Mouse (Mus musculus) neural tube, embryonic 14.5 days (tissue): ENCODE measurements around the gene Nol7. TPM values are rescaled to one million over a fixed set of nuclear protein-coding genes. Genes with fewer than 3 reads are reported as not detected.

Experiments used
- ATAC-seq: fragments of 200-750 bp; cut with Nextera tagmentation; 2 replicates; pipeline ENCODE4 v1.8.0; 2017; ENCODE audit warnings: low read depth, mild to moderate bottlenecking, moderate TSS enrichment, moderate library complexity
- H3K27ac ChIP-seq: fragments of 300-500 bp; sonication (generic); 2 replicates; pipeline ENCODE4 v1.5.1; 2014; ENCODE audit warnings: low read depth, mild to moderate bottlenecking, control low read depth, low read length, moderate library complexity, mixed read lengths
- H3K27me3 ChIP-seq: fragments of 300-500 bp; sonication (generic); 2 replicates; pipeline ENCODE4 v1.6.1; 2014; ENCODE audit warnings: low read length; ENCODE audit not compliant: control insufficient read depth, insufficient read depth
- H3K36me3 ChIP-seq: fragments of 300-500 bp; sonication (generic); 2 replicates; pipeline ENCODE4 v1.6.1; 2014; ENCODE audit warnings: low read length, mixed read lengths; ENCODE audit not compliant: control insufficient read depth, insufficient read depth
- H3K4me1 ChIP-seq: fragments of 300-500 bp; sonication (generic); 2 replicates; pipeline ENCODE4 v1.6.1; 2014; ENCODE audit warnings: low read length; ENCODE audit not compliant: control insufficient read depth, insufficient read depth
- H3K4me2 ChIP-seq: fragments of 300-500 bp; sonication (generic); 2 replicates; pipeline ENCODE4 v1.6.1; 2014; ENCODE audit warnings: mild to moderate bottlenecking, low read depth, low read length, control low read depth
- H3K4me3 ChIP-seq: fragments of 300-500 bp; sonication (generic); 2 replicates; pipeline ENCODE4 v1.5.1; 2014; ENCODE audit warnings: low read depth, low read length, control low read depth, mixed read lengths
- H3K9ac ChIP-seq: fragments of 300-500 bp; sonication (generic); replicated peaks from 2 replicates; pipeline ENCODE4 v1.6.1; 2014; ENCODE audit warnings: low read depth, mild to moderate bottlenecking, control low read depth, low read length, mixed read lengths
- H3K9me3 ChIP-seq: fragments of 300-500 bp; sonication (generic); 2 replicates; pipeline ENCODE4 v1.6.1; 2016; ENCODE audit warnings: low read length; ENCODE audit not compliant: control insufficient read depth
- WGBS: fragments of 180-500 bp; shearing (Covaris S2); extraction: QIAGEN DNeasy Blood & Tissue Kit; methylation state at CpG from one replicate; pipeline ENCODE4 v1.1.7; 2014; 5-methylcytosine and 5-hydroxymethylcytosine counted together
- polyA plus RNA-seq: library from polyadenylated mRNA; unstranded; fragments of >200 nt; fragmentation: Nextera tagmentation; extraction: Ambion mirVana; gene quantifications from 2 replicates; pipeline ENCODE4 v1.2.1, GENCODE M21; 2014

The Nol7 gene
- polyA plus RNA-seq, 1 experiment from 2014 or later = 197 TPM

- no peak for ATAC-seq
- no peaks in the 10 kb centered on the region for H3K36me3 ChIP-seq
- H3K9ac ChIP-seq = no peak overlapping the region
- no peaks in the 10 kb centered on the region for H3K4me1 ChIP-seq
- no peak overlapping the region for H3K27ac ChIP-seq
- 94% methylated on average over 4 of the region's 4 CpGs for WGBS
- no peak overlapping the region for H3K4me2 ChIP-seq
- no peak overlapping the region for H3K4me3 ChIP-seq
- H3K9me3 ChIP-seq = no peaks in the 10 kb centered on the region
- no peaks in the 10 kb centered on the region for H3K27me3 ChIP-seq
These were observed 47.6 kb downstream of the Nol7 start for GRCm38 (mm10) chr13:43445754-43446153.

- ATAC-seq = no peak
- H3K9me3 ChIP-seq = no peaks in the 10 kb centered on the region
- no peaks in the 10 kb centered on the region for H3K36me3 ChIP-seq
- no peak overlapping the region for H3K9ac ChIP-seq
- H3K4me2 ChIP-seq = no peak overlapping the region
- H3K27ac ChIP-seq = no peak overlapping the region
- H3K4me3 ChIP-seq = no peak overlapping the region
- H3K27me3 ChIP-seq = no peaks in the 10 kb centered on the region
- H3K4me1 ChIP-seq = no peaks in the 10 kb centered on the region
- 85% methylated on average over 3 of the region's 3 CpGs for WGBS
These were observed 49.5 kb downstream of the Nol7 start for GRCm38 (mm10) chr13:43447721-43448120.

GRCm38 (mm10) chr13:43450686-43451085 lies 52.5 kb downstream of the Nol7 start:
- H3K4me3 ChIP-seq = no peak overlapping the region
- no peak overlapping the region for H3K27ac ChIP-seq
- peaks cover 6% of the 10 kb centered on the region; the same call in 1 of the 2 replicates for H3K4me1 ChIP-seq
- H3K36me3 ChIP-seq = no peaks in the 10 kb centered on the region
- no peaks in the 10 kb centered on the region for H3K27me3 ChIP-seq
- H3K4me2 ChIP-seq = no peak overlapping the region
- H3K9me3 ChIP-seq = no peaks in the 10 kb centered on the region
- no peak overlapping the region for H3K9ac ChIP-seq
- WGBS = 85% methylated on average over 3 of the region's 3 CpGs
- no peak for ATAC-seq

GRCm38 (mm10) chr13:43452177-43452576 lies 54.0 kb downstream of the Nol7 start:
- no peak for ATAC-seq
- H3K9me3 ChIP-seq = no peaks in the 10 kb centered on the region
- H3K27ac ChIP-seq = no peak overlapping the region
- no peak overlapping the region for H3K4me3 ChIP-seq
- H3K4me1 ChIP-seq = peaks cover 6% of the 10 kb centered on the region; the same call in 1 of the 2 replicates
- no peak overlapping the region for H3K9ac ChIP-seq
- no peaks in the 10 kb centered on the region for H3K36me3 ChIP-seq
- H3K27me3 ChIP-seq = no peaks in the 10 kb centered on the region
- WGBS = 83% methylated on average over 2 of the region's 2 CpGs
- no peak overlapping the region for H3K4me2 ChIP-seq

GRCm38 (mm10) chr13:43452843-43453605 lies 54.8 kb downstream of the Nol7 start:
- H3K4me2 ChIP-seq = no peak overlapping the region
- 21% methylated on average over 7 of the region's 7 CpGs for WGBS
- no peak overlapping the region for H3K4me3 ChIP-seq
- no peaks in the 10 kb centered on the region for H3K27me3 ChIP-seq
- no peak overlapping the region for H3K27ac ChIP-seq
- no peak overlapping the region for H3K9ac ChIP-seq
- H3K9me3 ChIP-seq = no peaks in the 10 kb centered on the region
- peaks cover 6% of the 10 kb centered on the region; the same call in 1 of the 2 replicates for H3K4me1 ChIP-seq
- no peaks in the 10 kb centered on the region for H3K36me3 ChIP-seq
- ATAC-seq = no peak

- H3K4me1 ChIP-seq = peaks cover 6% of the 10 kb centered on the region; the same call in 1 of the 2 replicates
- no peak overlapping the region for H3K4me2 ChIP-seq
- H3K9ac ChIP-seq = no peak overlapping the region
- no peaks in the 10 kb centered on the region for H3K27me3 ChIP-seq
- H3K4me3 ChIP-seq = no peak overlapping the region
- H3K27ac ChIP-seq = no peak overlapping the region
- WGBS = 92% methylated on average over 7 of the region's 7 CpGs
- H3K9me3 ChIP-seq = no peaks in the 10 kb centered on the region
- H3K36me3 ChIP-seq = no peaks in the 10 kb centered on the region
- ATAC-seq = no peak
These were observed 56.2 kb downstream of the Nol7 start for GRCm38 (mm10) chr13:43454431-43454830.

Other genes starting within 250 kb of the Nol7 start
- 89.5 and 90.5 TPM in 2 replicates for gene Tbc1d7, start 226.9 kb upstream of the Nol7 start, polyA plus RNA-seq
- gene Gfod1, start 94.2 kb upstream of the Nol7 start, polyA plus RNA-seq = 3.8 and 3.9 TPM in 2 replicates
- 30.5 and 36.4 TPM in 2 replicates for gene Sirt5, start 32.9 kb upstream of the Nol7 start, polyA plus RNA-seq
- 18.1 and 19.2 TPM in 2 replicates for gene Ranbp9, start 82.9 kb downstream of the Nol7 start, polyA plus RNA-seq
- gene Mcur1, start 161.8 kb downstream of the Nol7 start, polyA plus RNA-seq = 8.6 and 9.9 TPM in 2 replicates
- gene Rnf182, start 217.3 kb downstream of the Nol7 start, polyA plus RNA-seq = 27.5 and 35.1 TPM in 2 replicates